Mouse (Mus musculus): ENCODE data around the gene Cd47. TPM values are rescaled to one million over a fixed set of nuclear protein-coding genes. Genes with fewer than 3 reads are reported as not detected.
A peak's percentile ranks its signal among the peaks of the same experiment; 100 is the strongest.

The Cd47 gene
- polyA plus RNA-seq, 1 experiment from 2014 or later, result 286 TPM

- ATAC-seq, result no peak
- no peak overlapping the region for H3K27ac ChIP-seq (ENCODE audit: low read depth)
- H3K9me3 ChIP-seq (ENCODE audit: low read length), result no peaks in the 10 kb centered on the region
- no peaks in the 10 kb centered on the region for H3K27me3 ChIP-seq (ENCODE audit: insufficient read depth, low read length)
- H3K4me3 ChIP-seq (ENCODE audit: low read depth, low read length), result no peak overlapping the region
- no peak overlapping the region for H3K4me2 ChIP-seq (ENCODE audit: low read depth, low read length)
- TF ChIP-seq CTCF (IDR thresholded peaks at IDR 0.05; ENCODE audit: low read depth), result no peak
- no peak for TF ChIP-seq EP300 (IDR thresholded peaks at IDR 0.05; ENCODE audit: low read depth)
- peaks cover 23% of the 10 kb centered on the region for H3K4me1 ChIP-seq (ENCODE audit: insufficient read depth)
- peaks cover 92% of the 10 kb centered on the region for H3K36me3 ChIP-seq (replicated peaks; ENCODE audit: insufficient read depth, low read length)
- DNase-seq, result no peak
- 82% methylated on average over 3 of the region's 3 CpGs for WGBS (ENCODE audit: insufficient replicate concordance)
- H3K9ac ChIP-seq (replicated peaks), result no peak overlapping the region
Measured at GRCm38 (mm10) chr16:49892252-49892651, 91.9 kb downstream of the Cd47 start.

DNA sequence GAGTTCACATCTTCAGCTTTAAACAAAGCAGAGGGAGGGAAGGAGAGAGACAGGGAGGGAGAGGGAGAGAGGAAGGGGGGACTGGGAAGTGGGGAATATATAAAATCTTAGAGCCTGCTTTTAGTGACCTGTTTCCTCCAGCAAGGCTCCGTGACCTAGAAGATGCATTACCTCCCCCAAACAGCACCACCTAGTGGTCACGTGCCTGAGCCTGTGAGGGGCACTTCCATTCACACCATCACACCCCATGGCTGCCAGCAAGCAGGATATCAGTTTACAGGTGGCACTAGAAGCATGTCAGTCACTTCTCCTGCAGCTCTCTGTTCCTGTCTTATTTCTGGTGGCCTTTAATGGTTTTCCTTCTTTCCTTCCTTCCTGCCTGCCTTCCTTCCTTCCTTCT, 92.6 kb downstream of the Cd47 start:
- peak; percentile 67 for DNase-seq
- H3K9ac ChIP-seq (replicated peaks), result no peak overlapping the region
- TF ChIP-seq EP300 (IDR thresholded peaks at IDR 0.05; ENCODE audit: low read depth) (no peak), CTCF (IDR thresholded peaks at IDR 0.05; ENCODE audit: low read depth) (peak; percentile 78)

DNA sequence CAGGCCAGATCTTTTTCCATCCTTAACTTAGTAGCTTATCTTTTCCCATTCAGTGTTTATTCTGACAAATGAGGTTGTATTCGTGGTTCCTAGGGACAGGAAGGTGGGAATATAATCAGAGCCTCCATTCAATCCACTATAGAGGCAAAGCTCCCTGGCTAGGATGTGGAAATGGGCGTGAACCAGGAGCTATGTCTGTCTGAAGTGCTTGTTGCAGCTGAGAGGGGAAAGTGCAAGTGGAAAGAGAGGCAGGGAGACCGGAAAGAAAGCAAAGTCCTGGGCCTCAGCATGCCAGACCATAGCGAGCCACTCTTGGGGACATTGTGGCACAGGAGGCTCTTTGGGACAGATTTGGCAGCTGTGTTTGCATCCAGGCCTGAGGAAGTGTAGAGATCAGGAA, 94.3 kb downstream of the Cd47 start:
- TF ChIP-seq EP300 (IDR thresholded peaks at IDR 0.05; ENCODE audit: low read depth) (no peak), CTCF (IDR thresholded peaks at IDR 0.05; ENCODE audit: low read depth) (no peak)
- no peak for ATAC-seq
- Histone ChIP-seq H3K27ac (ENCODE audit: low read depth) (peak overlapping the region; percentile 22; the same call in 1 of the 2 replicates), H3K9me3 (ENCODE audit: low read length) (no peaks in the 10 kb centered on the region), H3K4me3 (ENCODE audit: low read depth, low read length) (no peak overlapping the region), H3K4me2 (ENCODE audit: low read depth, low read length) (no peak overlapping the region), H3K4me1 (ENCODE audit: insufficient read depth) (peaks cover 13% of the 10 kb centered on the region; the same call in 1 of the 2 replicates), H3K27me3 (ENCODE audit: insufficient read depth, low read length) (no peaks in the 10 kb centered on the region), H3K36me3 (replicated peaks; ENCODE audit: insufficient read depth, low read length) (peaks cover 93% of the 10 kb centered on the region), H3K9ac (replicated peaks) (no peak overlapping the region)
- 81% methylated on average over 4 of the region's 4 CpGs for WGBS (ENCODE audit: insufficient replicate concordance)
- no peak for DNase-seq

More for the DNA sequence above, 92.6 kb downstream of the Cd47 start:
- Histone ChIP-seq H3K27ac (ENCODE audit: low read depth) (no peak overlapping the region), H3K4me1 (ENCODE audit: insufficient read depth) (peaks cover 21% of the 10 kb centered on the region), H3K9me3 (ENCODE audit: low read length) (no peaks in the 10 kb centered on the region), H3K27me3 (ENCODE audit: insufficient read depth, low read length) (no peaks in the 10 kb centered on the region), H3K4me2 (ENCODE audit: low read depth, low read length) (no peak overlapping the region), H3K36me3 (replicated peaks; ENCODE audit: insufficient read depth, low read length) (peaks cover 94% of the 10 kb centered on the region), H3K4me3 (ENCODE audit: low read depth, low read length) (no peak overlapping the region)
- 89% methylated on average over 2 of the region's 2 CpGs for WGBS (ENCODE audit: insufficient replicate concordance)
- ATAC-seq, result no peak

DNA sequence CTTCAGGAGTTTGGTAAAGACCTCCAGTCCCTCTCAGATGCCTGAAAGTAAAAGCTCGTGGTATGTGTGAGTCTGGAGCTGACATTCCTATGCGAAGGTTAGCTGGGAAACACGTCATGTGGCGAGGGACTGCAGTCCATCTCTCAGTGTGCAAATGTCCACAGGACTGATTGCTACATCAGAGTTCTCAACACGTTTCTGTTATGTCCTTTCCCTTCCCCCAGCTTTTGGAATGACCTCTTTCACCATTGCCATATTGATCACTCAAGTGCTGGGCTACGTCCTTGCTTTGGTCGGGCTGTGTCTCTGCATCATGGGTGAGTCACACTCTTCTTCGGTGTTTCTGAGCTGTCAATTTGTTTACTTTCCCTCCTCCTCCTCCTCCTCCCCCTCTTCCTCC, 95.8 kb downstream of the Cd47 start:
- H3K27ac ChIP-seq (ENCODE audit: low read depth), result peak overlapping the region; percentile 87
- H3K4me3 ChIP-seq (ENCODE audit: low read depth, low read length), result no peak overlapping the region
- H3K9ac ChIP-seq (replicated peaks), result no peak overlapping the region
- no peak overlapping the region for H3K4me2 ChIP-seq (ENCODE audit: low read depth, low read length)
- peaks cover 91% of the 10 kb centered on the region for H3K36me3 ChIP-seq (replicated peaks; ENCODE audit: insufficient read depth, low read length)
- DNase-seq (peak; percentile 54), ATAC-seq (peak; percentile 96)
- H3K4me1 ChIP-seq (ENCODE audit: insufficient read depth), result peaks cover 13% of the 10 kb centered on the region; the same call in 1 of the 2 replicates
- 60% methylated on average over 8 of the region's 8 CpGs for WGBS (ENCODE audit: insufficient replicate concordance)
- no peaks in the 10 kb centered on the region for H3K9me3 ChIP-seq (ENCODE audit: low read length)
- H3K27me3 ChIP-seq (ENCODE audit: insufficient read depth, low read length), result no peaks in the 10 kb centered on the region
- TF ChIP-seq CTCF (IDR thresholded peaks at IDR 0.05; ENCODE audit: low read depth) (no peak), EP300 (IDR thresholded peaks at IDR 0.05; ENCODE audit: low read depth) (peak; percentile 62; the same call in 1 of the 2 replicates)

- H3K4me3 ChIP-seq (ENCODE audit: low read depth, low read length), result no peak overlapping the region
- DNase-seq, result no peak
- no peaks in the 10 kb centered on the region for H3K27me3 ChIP-seq (ENCODE audit: insufficient read depth, low read length)
- peaks cover 92% of the 10 kb centered on the region for H3K36me3 ChIP-seq (replicated peaks; ENCODE audit: insufficient read depth, low read length)
- H3K9me3 ChIP-seq (ENCODE audit: low read length), result no peaks in the 10 kb centered on the region
- H3K4me1 ChIP-seq (ENCODE audit: insufficient read depth), result peaks cover 15% of the 10 kb centered on the region; the same call in 1 of the 2 replicates
- H3K9ac ChIP-seq (replicated peaks), result no peak overlapping the region
- no peak overlapping the region for H3K27ac ChIP-seq (ENCODE audit: low read depth)
- no peak overlapping the region for H3K4me2 ChIP-seq (ENCODE audit: low read depth, low read length)
- ATAC-seq, result no peak
- no peak for TF ChIP-seq CTCF (IDR thresholded peaks at IDR 0.05; ENCODE audit: low read depth)
- TF ChIP-seq EP300 (IDR thresholded peaks at IDR 0.05; ENCODE audit: low read depth), result no peak
Measured at GRCm38 (mm10) chr16:49901395-49901794, 101.1 kb downstream of the Cd47 start.

DNA sequence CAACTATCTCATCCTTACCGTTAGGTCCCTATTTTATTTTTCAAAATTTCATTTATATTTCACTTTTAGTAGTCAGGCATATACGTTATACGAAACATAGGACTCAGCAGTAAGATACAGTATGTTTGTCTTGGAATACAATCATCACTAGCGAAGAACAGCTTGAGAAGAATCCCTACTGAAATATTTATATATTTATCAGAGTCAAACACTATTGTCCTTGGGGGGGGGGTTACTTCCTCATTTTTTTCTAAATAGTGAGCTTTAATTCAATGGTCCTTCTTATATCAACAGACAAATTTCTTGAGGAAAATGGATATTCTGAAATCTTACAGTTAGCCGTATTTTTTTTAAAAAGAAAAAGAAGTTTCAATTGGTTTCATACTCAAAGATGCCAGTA, 101.8 kb downstream of the Cd47 start:
- DNase-seq, result no peak
- 96% methylated on average over 5 of the region's 5 CpGs for WGBS (ENCODE audit: insufficient replicate concordance)
- Histone ChIP-seq H3K4me3 (ENCODE audit: low read depth, low read length) (no peak overlapping the region), H3K9ac (replicated peaks) (no peak overlapping the region), H3K4me2 (ENCODE audit: low read depth, low read length) (no peak overlapping the region), H3K4me1 (ENCODE audit: insufficient read depth) (peaks cover 13% of the 10 kb centered on the region; the same call in 1 of the 2 replicates), H3K36me3 (replicated peaks; ENCODE audit: insufficient read depth, low read length) (peaks cover 91% of the 10 kb centered on the region), H3K27ac (ENCODE audit: low read depth) (no peak overlapping the region), H3K27me3 (ENCODE audit: insufficient read depth, low read length) (no peaks in the 10 kb centered on the region), H3K9me3 (ENCODE audit: low read length) (no peaks in the 10 kb centered on the region)
- no peak for ATAC-seq
- no peak for TF ChIP-seq CTCF (IDR thresholded peaks at IDR 0.05; ENCODE audit: low read depth)
- TF ChIP-seq EP300 (IDR thresholded peaks at IDR 0.05; ENCODE audit: low read depth), result no peak

Data from liver, postnatal 0 days (tissue).